ENCODE assay signal across 8 mouse cellular contexts in the genomic region with DNA sequence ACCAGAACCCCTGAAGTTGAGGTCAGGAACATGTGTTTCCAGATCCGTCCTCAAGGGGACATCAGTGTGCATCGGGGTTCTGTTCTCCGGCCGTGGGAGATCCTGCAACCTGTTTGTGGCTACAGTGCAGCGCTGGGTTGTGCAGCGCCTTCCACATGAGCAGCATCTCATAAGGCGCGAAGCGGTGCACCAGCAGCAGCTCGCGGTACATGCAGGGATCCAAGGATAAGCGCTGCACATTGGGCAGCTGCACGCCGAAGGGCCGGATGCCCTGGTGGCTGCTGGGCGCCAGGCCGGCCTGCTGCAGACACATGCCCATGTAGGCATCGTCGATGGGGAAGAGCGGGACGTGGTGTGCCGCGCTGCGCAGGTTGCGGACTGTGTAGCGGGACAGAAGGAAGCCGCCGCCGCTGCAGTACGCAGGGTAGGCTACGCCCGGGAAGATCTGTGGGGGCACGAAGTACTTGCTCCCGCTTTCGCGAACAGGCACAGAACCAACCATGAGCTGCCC. TPM values are rescaled to one million over a fixed set of nuclear protein-coding genes. Genes with fewer than 3 reads are reported as not detected.
DNase-seq lines count a peak whose midpoint lies in the region; ATAC-seq lines count a peak whose summit lies in the region.

No protein-coding gene starts in this region.

- H3K4me1 ChIP-seq in heart, embryonic 15.5 days (replicated peaks): peaks cover 14% of the 10 kb centered on the region
- peaks cover 13% of the 10 kb centered on the region for H3K4me1 ChIP-seq in limb, embryonic 12.5 days (replicated peaks)
- peaks cover 13% of the 10 kb centered on the region for H3K4me1 ChIP-seq in midbrain, embryonic 14.5 days (ENCODE audit: control insufficient read depth, insufficient read depth, low read length)

- peak overlapping the region; percentile 74 for H3K4me2 ChIP-seq in heart, embryonic 15.5 days
- H3K4me2 ChIP-seq in limb, embryonic 12.5 days: peak overlapping the region; percentile 66
- H3K4me2 ChIP-seq in midbrain, embryonic 14.5 days (ENCODE audit: low read length): peak overlapping the region; percentile 96

- H3K9ac ChIP-seq in heart, embryonic 15.5 days: no peak overlapping the region
- 0 out of 2 replicates have a peak overlapping the region, but pooled peaks have one; percentile 8 for H3K9ac ChIP-seq in limb, embryonic 12.5 days (replicated peaks)
- H3K9ac ChIP-seq in midbrain, embryonic 14.5 days (replicated peaks; ENCODE audit: low read length): peak overlapping the region; percentile 50

- no peaks in the 10 kb centered on the region for H3K9me3 ChIP-seq in heart, embryonic 15.5 days (replicated peaks)
- H3K9me3 ChIP-seq in limb, embryonic 12.5 days: no peaks in the 10 kb centered on the region
- H3K9me3 ChIP-seq in midbrain, embryonic 14.5 days (ENCODE audit: control insufficient read depth, low read length): no peaks in the 10 kb centered on the region

- peak overlapping the region; percentile 48 for H3K4me3 ChIP-seq in heart, embryonic 15.5 days
- peak overlapping the region; percentile 37 for H3K4me3 ChIP-seq in limb, embryonic 12.5 days (replicated peaks)
- H3K4me3 ChIP-seq in midbrain, embryonic 14.5 days (replicated peaks; ENCODE audit: low read depth, low read length): peak overlapping the region; percentile 44

- 7% methylated on average over 36 of the region's 36 CpGs for WGBS in heart, embryonic 15.5 days
- 8% methylated on average over 36 of the region's 36 CpGs for WGBS in limb, embryonic 12.5 days
- 2% methylated on average over 36 of the region's 36 CpGs for WGBS in midbrain, embryonic 14.5 days

- no peak overlapping the region for H3K27ac ChIP-seq in heart, embryonic 15.5 days
- H3K27ac ChIP-seq in limb, embryonic 12.5 days: no peak overlapping the region
- no peak overlapping the region for H3K27ac ChIP-seq in midbrain, embryonic 14.5 days (replicated peaks; ENCODE audit: low read depth, low read length)

- DNase-seq in cerebellum, adult 11-12 months: peak; percentile 21
- DNase-seq in cerebellum, adult 11 months: no peak
- peak; percentile 39 for DNase-seq in CD4-positive helper T cell, adult 2 months (ENCODE audit: low read depth, low spot score)
- peak; percentile 52 to 63 for DNase-seq in cerebellum, postnatal 14 days
- DNase-seq in midbrain, embryonic 14.5 days: peak; percentile 71
- DNase-seq in ovary, postnatal 36 days (ENCODE audit: low spot score): no peak

- ATAC-seq in heart, embryonic 15.5 days (replicated peaks; ENCODE audit: insufficient number of reproducible peaks, insufficient read depth, low FRiP score, low read depth): 0 out of 2 replicates have a peak, but pooled peaks have one; percentile 35
- 0 out of 2 replicates have a peak, but pooled peaks have one; percentile 39 for ATAC-seq in limb, embryonic 12.5 days (ENCODE audit: insufficient number of reproducible peaks, insufficient read depth, low FRiP score, low TSS enrichment, low read depth)
- ATAC-seq in midbrain, embryonic 14.5 days (ENCODE audit: low FRiP score, low TSS enrichment): peak; percentile 62

- no peaks in the 10 kb centered on the region for H3K36me3 ChIP-seq in heart, embryonic 15.5 days
- no peaks in the 10 kb centered on the region for H3K36me3 ChIP-seq in limb, embryonic 12.5 days
- no peaks in the 10 kb centered on the region for H3K36me3 ChIP-seq in midbrain, embryonic 14.5 days (ENCODE audit: control insufficient read depth, insufficient read depth, low read length)

- H3K27me3 ChIP-seq in heart, embryonic 15.5 days: peaks cover 57% of the 10 kb centered on the region
- peaks cover 60% of the 10 kb centered on the region for H3K27me3 ChIP-seq in limb, embryonic 12.5 days
- peaks cover 64% of the 10 kb centered on the region for H3K27me3 ChIP-seq in midbrain, embryonic 14.5 days (ENCODE audit: control insufficient read depth, insufficient read depth, low read length)

RNA-seq across cellular contexts. Expression of a gene that starts 5.7 kb away (rescaled TPM):
- 0.19 TPM in 1 of 2 replicates, not detected in the other for polyA plus RNA-seq in heart, embryonic 15.5 days (2015; fragmentation: Nextera tagmentation; extraction: Ambion mirVana)
- not detected in 2 replicates for polyA plus RNA-seq in limb, embryonic 12.5 days (2016; fragmentation: Nextera tagmentation; extraction: Ambion mirVana)
- 0.12 and 0.32 TPM in 2 replicates for polyA plus RNA-seq in midbrain, embryonic 14.5 days (2014; fragmentation: Nextera tagmentation; extraction: Ambion mirVana)

RNA-seq across cellular contexts. Expression of a gene that starts 15.5 kb away (rescaled TPM):
- polyA plus RNA-seq in heart, embryonic 15.5 days (2015; fragmentation: Nextera tagmentation; extraction: Ambion mirVana): 2.7 and 9.1 TPM in 2 replicates
- polyA plus RNA-seq in limb, embryonic 12.5 days (2016; fragmentation: Nextera tagmentation; extraction: Ambion mirVana): 4.0 and 4.4 TPM in 2 replicates
- 9.8 and 9.9 TPM in 2 replicates for polyA plus RNA-seq in midbrain, embryonic 14.5 days (2014; fragmentation: Nextera tagmentation; extraction: Ambion mirVana)

RNA-seq across cellular contexts. Expression of a gene that starts 48.3 kb away (rescaled TPM):
- polyA plus RNA-seq in heart, embryonic 15.5 days (2015; fragmentation: Nextera tagmentation; extraction: Ambion mirVana): 0.08 and 0.27 TPM in 2 replicates
- 0.19 TPM in 1 of 2 replicates, not detected in the other for polyA plus RNA-seq in limb, embryonic 12.5 days (2016; fragmentation: Nextera tagmentation; extraction: Ambion mirVana)
- polyA plus RNA-seq in midbrain, embryonic 14.5 days (2014; fragmentation: Nextera tagmentation; extraction: Ambion mirVana): 0.29 and 0.43 TPM in 2 replicates

Comparison
In these comparisons a context has a peak if more than half of its experiments do, and no peak if none do; other contexts are left out.
1. DNase-seq: peak in cerebellum, adult 11-12 months (single experiment), CD4-positive helper T cell, adult 2 months (single experiment), cerebellum, postnatal 14 days (2 of 2) and midbrain, embryonic 14.5 days (single experiment); none in cerebellum, adult 11 months (single experiment) and ovary, postnatal 36 days (single experiment).
2. Peak in every context shown above with its lines, with median percentiles within 50 percentile points of each other: ATAC-seq, H3K4me2 ChIP-seq and H3K4me3 ChIP-seq.